Mouse (Mus musculus) liver, postnatal 0 days (tissue): Measurements from ENCODE around the gene Cdkn1a. TPM values are rescaled to one million over a fixed set of nuclear protein-coding genes. Genes with fewer than 3 reads are reported as not detected.

ENCODE experiments used
- ATAC-seq: fragments of 200-750 bp; cut with Nextera tagmentation; 2 replicates; pipeline ENCODE4 v1.8.0; 2017; ENCODE audit warnings: mild to moderate bottlenecking, moderate library complexity
- DNase-seq: peaks from one replicate; pipeline ENCODE4 v3.0.0-alpha.2; 2016
- H3K27ac ChIP-seq: fragments of 300-500 bp; sonication (generic); 2 replicates; pipeline ENCODE4 v1.5.1; 2014; ENCODE audit warnings: antibody characterized with exemption, moderate library complexity, mild to moderate bottlenecking, low read depth
- H3K27me3 ChIP-seq: fragments of 300-500 bp; sonication (generic); 2 replicates; pipeline ENCODE4 v1.6.1; 2014; ENCODE audit warnings: low read length, control low read depth, mixed read lengths; ENCODE audit not compliant: insufficient read depth
- H3K36me3 ChIP-seq: fragments of 300-500 bp; sonication (generic); replicated peaks from 2 replicates; pipeline ENCODE4 v1.6.1; 2014; ENCODE audit warnings: mild to moderate bottlenecking, control low read depth, low read length, moderate library complexity, mixed read lengths; ENCODE audit not compliant: insufficient read depth
- H3K4me1 ChIP-seq: fragments of 300-500 bp; sonication (generic); 2 replicates; pipeline ENCODE4 v1.6.1; 2014; ENCODE audit warnings: antibody characterized with exemption, mild to moderate bottlenecking, control low read depth; ENCODE audit not compliant: insufficient read depth
- H3K4me2 ChIP-seq: fragments of 300-500 bp; sonication (generic); 2 replicates; pipeline ENCODE4 v1.6.1; 2014; ENCODE audit warnings: low read depth, mild to moderate bottlenecking, low read length, moderate library complexity, mixed read lengths
- H3K4me3 ChIP-seq: fragments of 300-500 bp; sonication (generic); 2 replicates; pipeline ENCODE4 v1.5.1; 2014; ENCODE audit warnings: low read depth, low read length
- H3K9ac ChIP-seq: fragments of 300-500 bp; sonication (generic); replicated peaks from 2 replicates; pipeline ENCODE4 v1.6.1; 2014; ENCODE audit warnings: mild to moderate bottlenecking, moderate library complexity
- H3K9me3 ChIP-seq: fragments of 300-500 bp; sonication (generic); 2 replicates; pipeline ENCODE4 v1.6.1; 2016; ENCODE audit warnings: mild to moderate bottlenecking, control low read depth, low read length, mixed read lengths
- CTCF ChIP-seq: sonication (generic); IDR thresholded peaks from 2 replicates; pipeline ENCODE4 v1.5.1; 2016; ENCODE audit warnings: antibody characterized with exemption, low read depth
- EP300 ChIP-seq: IDR thresholded peaks from 2 replicates; pipeline ENCODE4 v1.6.1; 2016; ENCODE audit warnings: antibody characterized with exemption, low read depth, mild to moderate bottlenecking
- WGBS: fragments of 180-500 bp; shearing (Covaris S2); extraction: QIAGEN DNeasy Blood & Tissue Kit; methylation state at CpG from one replicate; pipeline ENCODE4 v1.1.7; 2014; ENCODE audit not compliant: insufficient replicate concordance; 5-methylcytosine and 5-hydroxymethylcytosine counted together
- polyA plus RNA-seq: library from polyadenylated mRNA; unstranded; fragments of >200 nt; fragmentation: Nextera tagmentation; extraction: Ambion mirVana; gene quantifications from 2 replicates; pipeline ENCODE4 v1.2.1, GENCODE M21; 2015

The Cdkn1a gene
- polyA plus RNA-seq, 1 experiment from 2014 or later: 58.1 TPM

DNA sequence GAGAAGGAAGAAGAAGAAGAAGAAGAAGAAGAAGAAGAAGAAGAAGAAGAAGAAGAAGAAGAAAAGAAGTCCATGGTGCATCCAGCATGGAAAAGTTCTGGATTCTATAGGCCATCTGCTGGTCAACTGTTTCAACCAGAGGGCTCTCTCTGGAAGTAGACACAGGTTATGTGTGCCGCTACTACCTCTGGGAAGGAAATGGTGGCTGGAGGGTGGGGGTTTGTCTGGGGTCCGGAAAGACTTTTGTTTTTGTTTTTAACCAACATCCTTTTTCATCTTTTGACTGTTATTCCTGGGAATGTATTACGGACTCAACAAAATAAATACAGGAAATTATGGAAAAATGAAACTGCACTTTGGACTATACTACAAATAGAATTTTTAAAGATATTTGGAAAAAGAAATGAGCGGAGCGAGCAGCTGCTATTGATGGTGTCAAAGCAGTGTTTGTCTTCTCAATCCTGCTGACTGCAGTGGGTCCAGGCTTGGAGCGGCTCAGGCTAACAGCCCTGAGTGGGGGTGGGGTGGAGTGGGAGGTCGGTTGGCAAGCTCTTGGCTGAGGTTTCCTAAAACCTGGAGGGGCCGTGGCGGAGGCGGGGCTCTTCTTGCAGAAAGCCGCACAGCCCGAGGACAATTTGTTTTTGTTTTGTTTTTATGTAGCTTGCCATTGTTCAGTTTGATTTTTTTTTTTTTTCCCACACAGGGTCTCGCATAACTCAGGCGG, 12.8 kb upstream of the Cdkn1a start:
- peak; percentile 67 for DNase-seq
- no peak for ATAC-seq
- no peaks in the 10 kb centered on the region for H3K36me3 ChIP-seq
- WGBS: 11% methylated on average over 14 of the region's 14 CpGs
- peak overlapping the region; percentile 63 for H3K4me2 ChIP-seq
- peak overlapping the region; percentile 54; the same call in 1 of the 2 replicates for H3K9ac ChIP-seq
- peaks cover 10% of the 10 kb centered on the region for H3K27me3 ChIP-seq
- H3K4me3 ChIP-seq: peak overlapping the region; percentile 42
- no peak for TF ChIP-seq EP300
- TF ChIP-seq CTCF: no peak
- peak overlapping the region; percentile 67; the same call in 1 of the 2 replicates for H3K27ac ChIP-seq
- H3K9me3 ChIP-seq: no peaks in the 10 kb centered on the region
- H3K4me1 ChIP-seq: peaks cover 26% of the 10 kb centered on the region

DNA sequence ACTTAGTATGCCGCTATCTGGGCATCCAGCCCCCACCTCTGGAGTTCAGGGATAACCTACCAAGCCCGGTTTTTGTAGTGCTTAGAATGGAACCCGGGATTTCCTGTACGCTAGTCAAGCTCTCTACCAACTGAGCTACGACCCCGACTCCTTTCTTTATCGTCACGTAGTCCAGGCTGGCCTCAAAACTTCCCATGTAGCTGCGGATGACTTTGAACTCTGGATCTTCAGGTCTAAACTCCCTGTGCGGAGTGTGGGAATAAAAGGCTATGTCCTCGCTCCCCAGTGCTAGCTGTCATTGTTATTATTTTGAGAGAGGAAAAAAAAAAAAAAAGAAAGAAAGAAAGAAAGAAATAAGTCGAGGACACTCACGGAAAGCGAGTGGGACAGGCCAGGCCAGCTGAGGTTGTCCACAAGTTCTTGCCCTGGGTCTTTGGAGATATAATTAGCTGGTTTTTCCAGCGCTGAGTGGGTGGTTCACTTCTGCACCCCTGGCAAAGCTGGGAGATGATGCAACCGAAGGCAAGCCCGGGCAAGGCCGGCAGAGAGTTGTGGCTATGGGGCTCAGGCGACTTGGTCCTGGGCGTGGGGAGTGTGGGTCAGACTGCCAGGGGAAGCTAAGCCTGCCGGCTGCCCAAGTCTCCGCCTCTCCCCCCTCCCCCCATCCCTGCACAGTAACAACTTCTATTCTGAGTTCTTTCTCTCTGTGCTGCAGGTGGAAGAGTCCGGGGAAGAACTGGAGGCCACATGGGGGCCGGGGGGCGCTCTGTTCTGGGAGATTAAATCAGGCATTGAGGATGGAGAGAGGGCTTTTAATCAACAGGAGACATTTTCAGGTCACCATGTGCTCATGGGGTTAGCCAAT, 12.0 kb upstream of the Cdkn1a start:
- peaks cover 19% of the 10 kb centered on the region for H3K4me1 ChIP-seq
- peak; percentile 68 for DNase-seq
- peak; percentile 73 for ATAC-seq
- no peak for TF ChIP-seq CTCF
- no peak for TF ChIP-seq EP300
- peaks cover 10% of the 10 kb centered on the region for H3K27me3 ChIP-seq
- H3K9ac ChIP-seq: peak overlapping the region; percentile 54
- H3K4me2 ChIP-seq: peak overlapping the region; percentile 63
- no peaks in the 10 kb centered on the region for H3K36me3 ChIP-seq
- 3% methylated on average over 24 of the region's 25 CpGs for WGBS
- peak overlapping the region; percentile 42 for H3K4me3 ChIP-seq
- H3K27ac ChIP-seq: peak overlapping the region; percentile 67; the same call in 1 of the 2 replicates
- no peaks in the 10 kb centered on the region for H3K9me3 ChIP-seq

DNA sequence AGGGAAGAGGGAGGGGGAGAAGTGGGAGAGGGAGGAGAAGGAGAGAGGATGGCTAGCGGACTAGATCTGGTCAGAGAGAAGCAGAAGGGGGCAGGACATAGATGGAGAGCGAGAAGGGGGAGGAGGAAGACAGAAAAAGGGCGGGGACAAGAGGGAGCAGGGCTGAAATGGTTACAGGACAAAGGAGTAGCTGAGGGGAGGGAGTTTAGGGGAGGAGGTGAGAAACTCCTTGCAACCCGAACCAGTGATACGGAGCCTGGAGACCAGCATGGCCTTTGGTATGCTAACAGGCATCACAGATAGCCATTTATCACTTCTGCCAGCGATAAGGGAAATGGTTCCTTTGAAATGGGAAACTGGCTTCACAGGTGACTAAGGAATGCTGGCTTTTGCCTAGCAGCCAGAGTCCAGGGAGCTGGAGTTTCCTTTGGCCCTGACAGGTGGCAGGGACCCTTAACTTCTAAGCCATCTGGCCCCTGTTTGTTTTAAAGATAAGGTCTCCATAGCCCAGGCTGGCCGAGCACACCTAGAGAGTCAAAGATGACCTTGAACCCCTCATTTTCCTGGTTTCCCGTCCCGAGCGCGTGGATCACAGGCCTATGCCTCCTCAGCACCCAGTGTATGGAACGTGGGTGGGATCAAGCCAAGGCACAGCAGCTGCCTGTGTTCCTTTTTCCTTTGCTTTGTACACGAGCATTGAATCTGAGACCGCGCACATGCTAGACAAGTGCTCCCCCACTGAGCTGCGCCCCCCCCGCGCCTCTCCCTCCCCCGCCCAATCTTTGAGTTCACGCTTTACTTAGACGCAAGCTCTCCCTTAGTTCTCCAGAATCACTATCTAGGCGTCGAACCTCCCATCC, 9.8 kb upstream of the Cdkn1a start:
- Histone ChIP-seq H3K9me3 (no peaks in the 10 kb centered on the region), H3K27ac (0 out of 2 replicates have a peak overlapping the region, but pooled peaks have one; percentile 25), H3K9ac (no peak overlapping the region), H3K4me3 (peak overlapping the region; percentile 21), H3K27me3 (peaks cover 10% of the 10 kb centered on the region), H3K4me2 (peak overlapping the region; percentile 65), H3K4me1 (peaks cover 18% of the 10 kb centered on the region), H3K36me3 (no peaks in the 10 kb centered on the region)
- ATAC-seq (no peak), DNase-seq (no peak)
- 14% methylated on average over 23 of the region's 23 CpGs for WGBS
- TF ChIP-seq CTCF (no peak), EP300 (no peak)

GRCm38 (mm10) chr17:29081618-29082381, 9.0 kb upstream of the Cdkn1a start:
- no peak for DNase-seq

GRCm38 (mm10) chr17:29083586-29083985, 7.2 kb upstream of the Cdkn1a start:
- WGBS: 88% methylated on average over 8 of the region's 8 CpGs
- Histone ChIP-seq H3K9me3 (no peaks in the 10 kb centered on the region), H3K27ac (no peak overlapping the region), H3K9ac (no peak overlapping the region), H3K4me1 (peaks cover 17% of the 10 kb centered on the region), H3K27me3 (peaks cover 10% of the 10 kb centered on the region), H3K4me2 (no peak overlapping the region), H3K36me3 (no peaks in the 10 kb centered on the region), H3K4me3 (no peak overlapping the region)
- DNase-seq: no peak
- no peak for ATAC-seq
- TF ChIP-seq CTCF (no peak), EP300 (no peak)

More at GRCm38 (mm10) chr17:29081618-29082381, 9.0 kb upstream of the Cdkn1a start:
- H3K36me3 ChIP-seq: no peaks in the 10 kb centered on the region
- H3K4me2 ChIP-seq: peak overlapping the region; percentile 65
- peaks cover 10% of the 10 kb centered on the region for H3K27me3 ChIP-seq
- peaks cover 18% of the 10 kb centered on the region for H3K4me1 ChIP-seq
- H3K27ac ChIP-seq: 0 out of 2 replicates have a peak overlapping the region, but pooled peaks have one; percentile 25
- ATAC-seq: no peak
- H3K4me3 ChIP-seq: peak overlapping the region; percentile 21
- H3K9ac ChIP-seq: 0 out of 2 replicates have a peak overlapping the region, but pooled peaks have one; percentile 12
- no peaks in the 10 kb centered on the region for H3K9me3 ChIP-seq
- TF ChIP-seq CTCF: no peak
- no peak for TF ChIP-seq EP300
- WGBS: 13% methylated on average over 21 of the region's 21 CpGs
